Mouse (Mus musculus) MEL (cell line): ENCODE measurements around the gene Vegfb. TPM values are rescaled to one million over a fixed set of nuclear protein-coding genes. Genes with fewer than 3 reads are reported as not detected.

Experiments
- DNase-seq: peaks from one replicate; pipeline ENCODE4 v3.0.0; 2011; ENCODE audit warnings: low read depth, low spot score
- H3K27ac ChIP-seq: 2 replicates; pipeline ENCODE4 v1.5.1; 2012; ENCODE audit warnings: low read depth, mild to moderate bottlenecking, control low read depth, low read length, moderate library complexity; ENCODE audit not compliant: control insufficient read depth
- H3K27me3 ChIP-seq, 2 experiments: fragments of 150-350 bp in 1 of 2; sonication (generic) in 1 of 2; 2 replicates each; pipeline ENCODE4 v1.6.1; 2012; ENCODE audit warnings: low read length in 2 of 2, mild to moderate bottlenecking in 2 of 2, improper control_type of control experiment in 1 of 2, moderate library complexity in 1 of 2; ENCODE audit not compliant: insufficient read depth in 2 of 2, control insufficient read depth in 1 of 2
- H3K36me3 ChIP-seq, 2 experiments: 2 replicates each; pipeline ENCODE4 v1.6.1; 2012 to 2014; ENCODE audit warnings: low read length in 2 of 2, improper control_type of control experiment in 1 of 2, inconsistent platforms in 1 of 2, mild to moderate bottlenecking in 1 of 2; ENCODE audit not compliant: insufficient read depth in 2 of 2, control insufficient read depth in 1 of 2
- H3K4me1 ChIP-seq, 2 experiments: fragments of 150-350 bp in 1 of 2; sonication (generic) in 1 of 2; 2 replicates each; pipeline ENCODE4 v1.6.1; 2012; ENCODE audit warnings: low read length in 2 of 2, improper control_type of control experiment in 1 of 2, mild to moderate bottlenecking in 1 of 2; ENCODE audit not compliant: insufficient read depth in 2 of 2, control insufficient read depth in 1 of 2
- H3K4me3 ChIP-seq, 2 experiments: fragments of 150-350 bp in 1 of 2; sonication (generic) in 1 of 2; 2 replicates each; pipeline ENCODE4 v1.5.1; 2012; ENCODE audit warnings: low read depth in 2 of 2, low read length in 2 of 2, mild to moderate bottlenecking in 2 of 2, moderate library complexity in 2 of 2, control low read depth in 1 of 2, improper control_type of control experiment in 1 of 2; ENCODE audit not compliant: control insufficient read depth in 1 of 2, insufficient read depth in 1 of 2
- H3K79me2 ChIP-seq: 2 replicates; pipeline ENCODE4 v1.6.1; 2012; ENCODE audit warnings: mild to moderate bottlenecking, low read length, moderate library complexity; ENCODE audit not compliant: control insufficient read depth, poor library complexity, insufficient read depth
- H3K9ac ChIP-seq: 2 replicates; pipeline ENCODE4 v1.6.1; 2012; ENCODE audit warnings: low read depth, mild to moderate bottlenecking, control low read depth, low read length, moderate library complexity; ENCODE audit not compliant: control insufficient read depth, poor library complexity, severe bottlenecking
- H3K9me3 ChIP-seq: fragments of 150-350 bp; sonication (generic); replicated peaks from 2 replicates; pipeline ENCODE4 v1.6.1; 2012; ENCODE audit warnings: mild to moderate bottlenecking, low read length, improper control_type of control experiment, moderate library complexity; ENCODE audit not compliant: insufficient read depth
- BHLHE40 ChIP-seq: IDR thresholded peaks from 2 replicates; pipeline ENCODE4 v1.6.1; 2012; ENCODE audit warnings: low read depth, mild to moderate bottlenecking, inconsistent platforms, low read length, improper control_type of control experiment, borderline replicate concordance
- CHD1 ChIP-seq: IDR thresholded peaks from 2 replicates; pipeline ENCODE4 v1.6.1; 2012; ENCODE audit warnings: low read depth, mild to moderate bottlenecking, inconsistent platforms, low read length, improper control_type of control experiment
- CHD2 ChIP-seq: IDR thresholded peaks from 2 replicates; pipeline ENCODE4 v1.6.1; 2011; ENCODE audit warnings: low read length, improper control_type of control experiment
- ELF1 ChIP-seq: IDR thresholded peaks from 2 replicates; pipeline ENCODE4 v1.6.1; 2014; ENCODE audit warnings: low read depth, mild to moderate bottlenecking, inconsistent platforms, low read length, improper control_type of control experiment, moderate library complexity
- ETS1 ChIP-seq: IDR thresholded peaks from 2 replicates; pipeline ENCODE4 v1.6.1; 2012; ENCODE audit warnings: low read depth, mild to moderate bottlenecking, inconsistent platforms, low read length, improper control_type of control experiment, moderate library complexity
- GATA1 ChIP-seq: IDR thresholded peaks from 2 replicates; pipeline ENCODE4 v1.6.1; 2011; ENCODE audit warnings: low read depth, low read length, improper control_type of control experiment
- HCFC1 ChIP-seq: IDR thresholded peaks from 2 replicates; pipeline ENCODE4 v1.6.1; 2012; ENCODE audit warnings: low read depth, mild to moderate bottlenecking, inconsistent platforms, low read length, improper control_type of control experiment, moderate library complexity
- MAFK ChIP-seq: IDR thresholded peaks from 2 replicates; pipeline ENCODE4 v1.6.1; 2011; ENCODE audit warnings: low read depth, mild to moderate bottlenecking, low read length, improper control_type of control experiment, borderline replicate concordance
- MAX ChIP-seq: IDR thresholded peaks from 2 replicates; pipeline ENCODE4 v1.6.1; 2011; ENCODE audit warnings: low read length, improper control_type of control experiment
- MAZ ChIP-seq: IDR thresholded peaks from 2 replicates; pipeline ENCODE4 v1.6.1; 2012; ENCODE audit warnings: low read depth, mild to moderate bottlenecking, inconsistent platforms, low read length, improper control_type of control experiment
- MEF2A ChIP-seq: IDR thresholded peaks from 2 replicates; pipeline ENCODE4 v1.6.1; 2014; ENCODE audit warnings: low read depth, mild to moderate bottlenecking, inconsistent platforms, low read length, improper control_type of control experiment; ENCODE audit not compliant: poor library complexity, insufficient replicate concordance, severe bottlenecking; ENCODE audit errors: extremely low read depth
- MYC ChIP-seq: IDR thresholded peaks from 2 replicates; pipeline ENCODE4 v1.6.1; 2011; ENCODE audit warnings: low read depth, mild to moderate bottlenecking, low read length, improper control_type of control experiment, moderate library complexity
- NRF1 ChIP-seq: IDR thresholded peaks from 2 replicates; pipeline ENCODE4 v1.6.1; 2014; ENCODE audit warnings: low read depth, mild to moderate bottlenecking, inconsistent platforms, low read length, improper control_type of control experiment, moderate library complexity; ENCODE audit not compliant: poor library complexity, insufficient read depth, severe bottlenecking
- POLR2A ChIP-seq, 2 experiments: IDR thresholded peaks; 2 replicates each; pipeline ENCODE4 v1.6.1; 2011 to 2012; ENCODE audit warnings: low read length in 2 of 2, mild to moderate bottlenecking in 2 of 2, control low read depth in 1 of 2, improper control_type of control experiment in 1 of 2, low read depth in 1 of 2, moderate library complexity in 1 of 2; ENCODE audit not compliant: control insufficient read depth in 1 of 2, insufficient read depth in 1 of 2, poor library complexity in 1 of 2
- POLR2AphosphoS5 ChIP-seq: IDR thresholded peaks from 2 replicates; pipeline ENCODE4 v1.6.1; 2012; ENCODE audit warnings: low read depth, borderline replicate concordance, mild to moderate bottlenecking, inconsistent platforms, low read length, moderate library complexity, mixed read lengths
- RAD21 ChIP-seq: IDR thresholded peaks from 2 replicates; pipeline ENCODE4 v1.6.1; 2011; ENCODE audit warnings: mild to moderate bottlenecking, low read depth, low read length, improper control_type of control experiment
- RCOR1 ChIP-seq: IDR thresholded peaks from 2 replicates; pipeline ENCODE4 v1.6.1; 2012; ENCODE audit warnings: low read depth, mild to moderate bottlenecking, inconsistent platforms, low read length, improper control_type of control experiment
- SIN3A ChIP-seq: IDR thresholded peaks from 2 replicates; pipeline ENCODE4 v1.6.1; 2012; ENCODE audit warnings: low read length, improper control_type of control experiment, inconsistent platforms
- TBP ChIP-seq: IDR thresholded peaks from 2 replicates; pipeline ENCODE4 v1.8.0; 2011; ENCODE audit warnings: low read depth, low read length, improper control_type of control experiment
- USF2 ChIP-seq, 2 experiments: IDR thresholded peaks; 2 replicates each; pipeline ENCODE4 v1.6.1; 2011 to 2012; ENCODE audit warnings: improper control_type of control experiment in 2 of 2, low read length in 2 of 2, borderline replicate concordance in 1 of 2, inconsistent platforms in 1 of 2, low read depth in 1 of 2, mild to moderate bottlenecking in 1 of 2; ENCODE audit not compliant: insufficient read depth in 1 of 2
- ZKSCAN1 ChIP-seq: IDR thresholded peaks from 2 replicates; pipeline ENCODE4 v1.6.1; 2012; ENCODE audit warnings: low read depth, mild to moderate bottlenecking, inconsistent platforms, low read length, improper control_type of control experiment, moderate library complexity
- polyA plus RNA-seq, 2 experiments: library from polyadenylated mRNA; stranded (reverse) in 1 of 2; unstranded in 1 of 2; fragments of >175 nt in 1 of 2; fragments of >200 nt in 1 of 2; gene quantifications; 2 replicates each; pipeline versions ENCODE4 v1.2.1 to v1.2.4; 2012; ENCODE audit warnings: low replicate concordance in 2 of 2, low read depth in 1 of 2; ENCODE audit not compliant: insufficient read length in 2 of 2, insufficient read depth in 1 of 2, missing spikeins in 1 of 2
- total RNA-seq: library from RNA; depleted of rRNA; stranded (reverse); fragments of 300-350 nt; gene quantifications from 2 replicates; pipeline ENCODE4 v1.2.3, GENCODE M21; 2012

The Vegfb gene
- total and polyA plus RNA-seq, 3 experiments, result 11.2 to 67.6 TPM; not detected in 1

GRCm38 (mm10) chr19:6972247-6972917, 15.1 kb downstream of the Vegfb start:
- peaks cover 0 to 24% of the 10 kb centered on the region in 2 experiments; a peak in 2 of 4 replicates for H3K36me3 ChIP-seq
- H3K4me3 ChIP-seq, result peak overlapping the region; percentile 9 to 19; a peak in 2 of 4 replicates
- peak; percentile 51 for DNase-seq
- peak overlapping the region; percentile 41 for H3K27ac ChIP-seq
- peak overlapping the region; percentile 77 for H3K9ac ChIP-seq
- peaks cover 4 to 46% of the 10 kb centered on the region in 2 experiments for H3K4me1 ChIP-seq
- no peaks in the 10 kb centered on the region for H3K27me3 ChIP-seq
- no peaks in the 10 kb centered on the region for H3K9me3 ChIP-seq
- no peak for TF ChIP-seq GATA1
- TF ChIP-seq MAZ, result no peak
- TF ChIP-seq ELF1, result no peak
- TF ChIP-seq HCFC1, result no peak
- no peak for TF ChIP-seq MAX
- no peak for TF ChIP-seq TBP
- TF ChIP-seq RCOR1, result no peak
- TF ChIP-seq ZKSCAN1, result no peak
- TF ChIP-seq NRF1, result no peak
- peaks cover 21% of the 10 kb centered on the region for H3K79me2 ChIP-seq

GRCm38 (mm10) chr19:6971644-6972043, 15.8 kb downstream of the Vegfb start:
- TF ChIP-seq RAD21 (no peak), POLR2AphosphoS5 (no peak), MAX (no peak), POLR2A (IDR thresholded peaks at IDR 0.05; ENCODE audit: control insufficient read depth in 1 of 2, insufficient read depth in 1 of 2, low read depth in 1 of 2, low read length in 2 of 2, poor library complexity in 1 of 2) (no peak), CHD1 (no peak), SIN3A (no peak), CHD2 (no peak), USF2 (IDR thresholded peaks at IDR 0.05; ENCODE audit: borderline replicate concordance in 1 of 2, insufficient read depth in 1 of 2, low read depth in 1 of 2, low read length in 2 of 2) (no peak), MAZ (no peak), MEF2A (no peak), ELF1 (no peak), ZKSCAN1 (no peak), MAFK (no peak), BHLHE40 (no peak), MYC (no peak), ETS1 (no peak)
- no peaks in the 10 kb centered on the region for H3K9me3 ChIP-seq
- no peaks in the 10 kb centered on the region for H3K27me3 ChIP-seq
- peaks cover 4 to 43% of the 10 kb centered on the region in 2 experiments for H3K4me1 ChIP-seq
- H3K36me3 ChIP-seq, result peaks cover 0 to 20% of the 10 kb centered on the region in 2 experiments; a peak in 2 of 4 replicates
- H3K79me2 ChIP-seq, result peaks cover 15% of the 10 kb centered on the region
- H3K4me3 ChIP-seq, result no peak overlapping the region
- DNase-seq, result no peak
- no peak overlapping the region for H3K9ac ChIP-seq
- H3K27ac ChIP-seq, result no peak overlapping the region
